ENCODE assay signal across 11 mouse cellular contexts in the genomic region with DNA sequence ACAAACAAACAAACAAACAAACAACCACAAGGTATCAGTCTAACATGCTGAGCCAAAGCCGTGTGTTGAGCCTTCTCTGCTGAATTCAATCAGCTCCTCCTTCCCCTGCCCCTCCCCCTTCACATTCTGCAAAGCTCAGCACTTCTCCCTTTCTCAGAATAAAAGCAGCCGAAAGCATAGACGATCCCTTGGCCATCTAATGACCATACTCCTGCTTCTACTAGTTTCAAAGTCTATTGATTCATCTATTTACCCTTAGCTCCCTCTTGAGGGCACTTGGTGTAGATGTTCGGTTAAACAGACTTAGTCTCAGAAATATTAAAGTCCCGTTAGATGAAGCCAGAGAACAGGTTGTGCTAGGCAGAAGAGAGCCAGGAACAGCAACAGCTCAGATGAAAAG. TPM values are rescaled to one million over a fixed set of nuclear protein-coding genes. Genes with fewer than 3 reads are reported as not detected.
DNase-seq lines count a peak whose midpoint lies in the region; ATAC-seq and TF ChIP-seq lines count a peak whose summit lies in the region.
"Had no signal": no experiment of that assay in that cellular context is flagged by ENCODE, and none has a peak within 500 bp of the region (broad histone marks: within the 10 kb centered on the region; RNA-seq: fewer than 3 reads in every experiment).

No protein-coding gene starts in this region.

- no peaks in the 10 kb centered on the region for H3K36me3 ChIP-seq in liver, adult 2 months (ENCODE audit: control insufficient read depth, insufficient read depth, low read length)
- no peaks in the 10 kb centered on the region for H3K36me3 ChIP-seq in neural tube, embryonic 14.5 days (ENCODE audit: control insufficient read depth, insufficient read depth, low read length)
- H3K36me3 ChIP-seq in heart, embryonic 10.5 days = no peaks in the 10 kb centered on the region
- H3K36me3 ChIP-seq: stomach, embryonic 15.5 days had no signal

- no peak overlapping the region for H3K9ac ChIP-seq in liver, adult 2 months (ENCODE audit: low read depth, low read length)
- H3K9ac ChIP-seq in neural tube, embryonic 14.5 days (replicated peaks; ENCODE audit: low read depth, low read length) = no peak overlapping the region
- H3K9ac ChIP-seq: stomach, embryonic 15.5 days had no signal

- 10% methylated on average over 5 of the region's 5 CpGs for WGBS in liver, adult 2 months
- whole genome bisulfite sequencing in neural tube, embryonic 14.5 days = 32% methylated on average over 5 of the region's 5 CpGs
- 39% methylated on average over 5 of the region's 5 CpGs for WGBS in heart, embryonic 10.5 days

- H3K4me3 ChIP-seq in liver, adult 2 months (ENCODE audit: insufficient read depth, low read depth, low read length) = no peak overlapping the region
- no peak overlapping the region for H3K4me3 ChIP-seq in neural tube, embryonic 14.5 days (ENCODE audit: low read depth, low read length)
- no peak overlapping the region for H3K4me3 ChIP-seq in heart, embryonic 10.5 days
- H3K4me3 ChIP-seq: myocyte; stomach, embryonic 15.5 days had no signal

- no peak overlapping the region for H3K4me2 ChIP-seq in neural tube, embryonic 14.5 days (ENCODE audit: low read depth, low read length)
- H3K4me2 ChIP-seq: stomach, embryonic 15.5 days had no signal

- DNase-seq in frontal cortex, postnatal 10 days (ENCODE audit: low spot score in 2 of 2) = no peak
- peak; percentile 31 for DNase-seq in liver, adult 2 months (ENCODE audit: extremely low read depth, low read depth, low spot score)
- DNase-seq in liver = no peak
- peak; percentile 47 for DNase-seq in brain, adult 2 months (ENCODE audit: low read depth, low spot score)
- DNase-seq in natural killer cell, adult 2 months (ENCODE audit: low spot score in 2 of 2) = no peak
- DNase-seq in heart, embryonic 10.5 days (ENCODE audit: low spot score) = no peak
- DNase-seq: cerebellum, adult 11-12 months had no signal

- H3K79me2 ChIP-seq in liver, adult 2 months (ENCODE audit: control insufficient read depth, insufficient read depth, low read length) = no peaks in the 10 kb centered on the region

- no peak for TF ChIP-seq POLR2A in liver, adult 2 months (IDR thresholded peaks at IDR 0.05; ENCODE audit: extremely low read depth, insufficient read depth, low read length)

- H3K4me1 ChIP-seq in liver, adult 2 months (ENCODE audit: control insufficient read depth, insufficient read depth, low read length) = 0 out of 2 replicates have a peak, but pooled peaks cover 2% of the 10 kb centered on the region
- no peaks in the 10 kb centered on the region for H3K4me1 ChIP-seq in neural tube, embryonic 14.5 days (ENCODE audit: control insufficient read depth, insufficient read depth, low read length)
- no peaks in the 10 kb centered on the region for H3K4me1 ChIP-seq in heart, embryonic 10.5 days
- H3K4me1 ChIP-seq: stomach, embryonic 15.5 days had no signal

- ATAC-seq in frontal cortex, adult (ENCODE audit: low TSS enrichment) = peak; percentile 80
- ATAC-seq in neural tube, embryonic 14.5 days (ENCODE audit: low read depth) = peak; percentile 32; the same call in 1 of the 2 replicates

- no peaks in the 10 kb centered on the region for H3K9me3 ChIP-seq in neural tube, embryonic 14.5 days (ENCODE audit: control insufficient read depth, low read length)
- H3K9me3 ChIP-seq in heart, embryonic 10.5 days = no peaks in the 10 kb centered on the region
- H3K9me3 ChIP-seq: stomach, embryonic 15.5 days had no signal

- H3K27me3 ChIP-seq in liver, adult 2 months (ENCODE audit: control insufficient read depth, insufficient read depth, low read length) = no peaks in the 10 kb centered on the region
- no peaks in the 10 kb centered on the region for H3K27me3 ChIP-seq in neural tube, embryonic 14.5 days (ENCODE audit: control insufficient read depth, insufficient read depth, low read length)
- H3K27me3 ChIP-seq in heart, embryonic 10.5 days (ENCODE audit: insufficient read depth, poor library complexity, severe bottlenecking) = no peaks in the 10 kb centered on the region
- H3K27me3 ChIP-seq: stomach, embryonic 15.5 days had no signal

- TF ChIP-seq CTCF in liver, adult 2 months (IDR thresholded peaks at IDR 0.05; ENCODE audit: low read depth, low read length) = peak; percentile 36

- H3K27ac ChIP-seq in liver, adult 2 months (replicated peaks; ENCODE audit: insufficient read depth, low read depth, low read length) = no peak overlapping the region
- no peak overlapping the region for H3K27ac ChIP-seq in neural tube, embryonic 14.5 days (ENCODE audit: low read depth, low read length)
- H3K27ac ChIP-seq in heart, embryonic 10.5 days = no peak overlapping the region
- H3K27ac ChIP-seq: stomach, embryonic 15.5 days had no signal

RNA-seq across cellular contexts. Expression of gene Dram1, which starts 48.2 kb away (rescaled TPM):
- 0.46 and 0.81 TPM in 2 replicates for total RNA-seq in liver, adult 2 months (2014; rRNA removed)
- 0.25 and 0.60 TPM in 2 replicates for polyA plus RNA-seq in liver, adult 2 months (2012; rRNA removed)
- 0.35 and 0.73 TPM in 2 replicates for polyA plus RNA-seq in neural tube, embryonic 14.5 days (2014; fragmentation: Nextera tagmentation; extraction: Ambion mirVana)
- 0.83 and 0.86 TPM in 2 replicates for polyA plus RNA-seq in heart, embryonic 10.5 days (2016; fragmentation: Nextera tagmentation; extraction: Ambion mirVana)

RNA-seq across cellular contexts. Expression of gene Gnptab, which starts 48.2 kb away (rescaled TPM):
- 5.2 and 6.8 TPM in 2 replicates for total RNA-seq in liver, adult 2 months (2014; rRNA removed)
- 2.7 TPM in 2 replicates for polyA plus RNA-seq in liver, adult 2 months (2012; rRNA removed)
- polyA plus RNA-seq in neural tube, embryonic 14.5 days (2014; fragmentation: Nextera tagmentation; extraction: Ambion mirVana) = 26.7 and 27.1 TPM in 2 replicates
- polyA plus RNA-seq in heart, embryonic 10.5 days (2016; fragmentation: Nextera tagmentation; extraction: Ambion mirVana) = 8.2 and 8.8 TPM in 2 replicates

Comparison
In these comparisons a context has a peak if more than half of its experiments do, and no peak if none do; other contexts are left out.
1. DNase-seq: peak in liver, adult 2 months (single experiment) and brain, adult 2 months (single experiment); none in frontal cortex, postnatal 10 days (0 of 2), liver (single experiment), natural killer cell, adult 2 months (0 of 2) and heart, embryonic 10.5 days (single experiment).